17 mouse cellular contexts compared by ENCODE assay signal in the genomic region with DNA sequence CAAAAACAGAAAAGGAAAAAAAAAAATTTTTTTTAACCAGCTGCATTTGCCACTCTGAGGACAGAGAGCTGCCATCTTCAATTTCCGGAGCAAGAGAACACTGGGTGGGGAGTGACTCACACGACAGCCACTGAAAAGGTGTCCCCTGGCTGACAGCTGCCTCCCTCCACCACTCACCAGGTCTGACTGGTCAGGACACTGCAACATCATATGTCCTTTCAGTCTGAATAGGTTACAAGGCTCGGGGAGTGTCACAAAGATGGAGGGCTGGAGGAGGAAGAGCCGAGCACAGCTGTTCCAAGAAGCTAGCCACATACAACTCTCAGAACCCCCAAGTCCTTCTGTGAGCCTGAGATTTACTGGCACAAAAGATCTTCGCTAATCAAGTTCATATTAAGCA.
"Had no signal": no experiment of that assay in that cellular context is flagged by ENCODE, and none has a peak within 500 bp of the region (broad histone marks: within the 10 kb centered on the region; RNA-seq: fewer than 3 reads in every experiment).

No protein-coding gene starts in this region.

- H3K27me3 ChIP-seq: limb, embryonic 13.5 days; liver, embryonic 13.5 days; lung, embryonic 15.5 days; megakaryocyte, embryonic 14.5 days; midbrain, embryonic 13.5 days; neural tube, embryonic 12.5 days had no signal

- DNase-seq: kidney, adult 18-20 months; kidney, adult 9 months; layer of hippocampus, adult 9-11 months; liver; liver, embryonic 13.5 days; thymus, adult 18-20 months; thymus, postnatal 36 days had no signal

- H3K27ac ChIP-seq: kidney, postnatal 0 days; layer of hippocampus, adult 2 months; limb, embryonic 10.5 days; limb, embryonic 13.5 days; liver, embryonic 13.5 days; midbrain, embryonic 10.5 days; midbrain, embryonic 13.5 days; neural tube, embryonic 12.5 days had no signal

- H3K9me3 ChIP-seq: limb, embryonic 10.5 days; liver, embryonic 13.5 days; lung, embryonic 15.5 days; midbrain, embryonic 10.5 days; midbrain, embryonic 13.5 days; neural tube, embryonic 12.5 days had no signal

- H3K4me3 ChIP-seq: layer of hippocampus, adult 2 months; limb, embryonic 10.5 days; limb, embryonic 13.5 days; liver, embryonic 13.5 days; lung, embryonic 15.5 days; megakaryocyte, embryonic 14.5 days; midbrain, embryonic 10.5 days; midbrain, embryonic 13.5 days; neural tube, embryonic 12.5 days had no signal

- ATAC-seq: intestine, embryonic 16.5 days had no signal

- H3K9ac ChIP-seq: limb, embryonic 13.5 days; liver, embryonic 13.5 days; lung, embryonic 15.5 days; midbrain, embryonic 13.5 days; neural tube, embryonic 12.5 days had no signal

- H3K4me1 ChIP-seq: megakaryocyte, embryonic 14.5 days had no signal

- H3K4me2 ChIP-seq: limb, embryonic 13.5 days; liver, embryonic 13.5 days; lung, embryonic 15.5 days; midbrain, embryonic 13.5 days; neural tube, embryonic 12.5 days had no signal
